Mouse (Mus musculus) hindbrain, embryonic 14.5 days (tissue): ENCODE measurements around the gene Prlr. TPM values are rescaled to one million over a fixed set of nuclear protein-coding genes. Genes with fewer than 3 reads are reported as not detected.

Source experiments
- ATAC-seq: fragments of 200-750 bp; cut with Nextera tagmentation; 2 replicates; pipeline ENCODE4 v1.8.0; 2017; ENCODE audit warnings: moderate number of reproducible peaks, mild to moderate bottlenecking, moderate TSS enrichment, moderate library complexity; ENCODE audit not compliant: low FRiP score
- DNase-seq: peaks from one replicate; pipeline ENCODE4 v3.0.0-alpha.2; 2015; ENCODE audit warnings: low spot score
- H3K27ac ChIP-seq: fragments of 300-500 bp; sonication (generic); 2 replicates; pipeline ENCODE4 v1.5.1; 2014; ENCODE audit warnings: mild to moderate bottlenecking, moderate library complexity
- H3K27me3 ChIP-seq: fragments of 300-500 bp; sonication (generic); 2 replicates; pipeline ENCODE4 v1.6.1; 2014; ENCODE audit warnings: mild to moderate bottlenecking, low read length, mixed read lengths; ENCODE audit not compliant: control insufficient read depth, insufficient read depth
- H3K36me3 ChIP-seq: fragments of 300-500 bp; sonication (generic); replicated peaks from 2 replicates; pipeline ENCODE4 v1.6.1; 2014; ENCODE audit not compliant: control insufficient read depth, insufficient read depth
- H3K4me1 ChIP-seq: fragments of 300-500 bp; sonication (generic); replicated peaks from 2 replicates; pipeline ENCODE4 v1.6.1; 2014; ENCODE audit warnings: antibody characterized with exemption, low read length, mixed read lengths; ENCODE audit not compliant: control insufficient read depth, insufficient read depth
- H3K4me2 ChIP-seq: fragments of 300-500 bp; sonication (generic); replicated peaks from 2 replicates; pipeline ENCODE4 v1.6.1; 2014; ENCODE audit warnings: mild to moderate bottlenecking, moderate library complexity
- H3K4me3 ChIP-seq: fragments of 300-500 bp; sonication (generic); replicated peaks from 2 replicates; pipeline ENCODE4 v1.5.1; 2014; ENCODE audit warnings: mild to moderate bottlenecking, low read length
- H3K9ac ChIP-seq: fragments of 300-500 bp; sonication (generic); 2 replicates; pipeline ENCODE4 v1.6.1; 2014
- H3K9me3 ChIP-seq: fragments of 300-500 bp; sonication (generic); 2 replicates; pipeline ENCODE4 v1.6.1; 2016; ENCODE audit warnings: low read length; ENCODE audit not compliant: control insufficient read depth
- WGBS: fragments of 180-500 bp; shearing (Covaris S2); extraction: QIAGEN DNeasy Blood & Tissue Kit; methylation state at CpG from one replicate; pipeline ENCODE4 v1.1.7; 2014; 5-methylcytosine and 5-hydroxymethylcytosine counted together
- polyA plus RNA-seq: library from polyadenylated mRNA; unstranded; fragments of >200 nt; fragmentation: Nextera tagmentation; extraction: Ambion mirVana; gene quantifications from 2 replicates; pipeline ENCODE4 v1.2.1, GENCODE M21; 2014

Prlr gene
- polyA plus RNA-seq, 1 experiment from 2014 or later: 1.8 TPM

DNA sequence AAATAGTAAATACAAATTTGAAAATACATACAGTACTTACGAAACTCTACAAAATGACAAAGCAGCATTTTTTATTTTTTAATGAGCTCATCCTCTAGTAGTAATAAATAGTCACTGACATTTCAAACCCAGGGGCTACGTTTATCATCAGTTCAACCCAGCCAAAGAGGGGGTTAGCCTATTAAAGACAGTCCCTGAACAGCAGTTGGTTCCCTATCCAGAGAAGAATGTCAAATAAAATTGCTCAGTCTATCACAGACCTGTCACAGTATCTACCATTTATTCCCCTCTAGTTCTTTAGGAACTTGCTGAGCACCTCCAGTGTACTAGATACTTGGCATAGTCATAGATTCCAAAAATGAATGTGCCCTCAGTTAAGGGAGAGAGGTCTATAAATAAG, 210.2 kb downstream of the Prlr start:
- 85% methylated on average over 2 of the region's 2 CpGs for WGBS
- ATAC-seq: no peak

More for the DNA sequence above, 210.2 kb downstream of the Prlr start:
- Histone ChIP-seq H3K4me2 (no peak overlapping the region), H3K36me3 (no peaks in the 10 kb centered on the region), H3K4me1 (no peaks in the 10 kb centered on the region), H3K9me3 (no peaks in the 10 kb centered on the region), H3K27ac (no peak overlapping the region), H3K4me3 (no peak overlapping the region), H3K27me3 (no peaks in the 10 kb centered on the region), H3K9ac (no peak overlapping the region)
- DNase-seq: no peak

Other genes with a start within 250 kb of the Prlr start
- gene Gm21973, start 148.1 kb downstream of the Prlr start, polyA plus RNA-seq: not detected in 2 replicates
- gene Agxt2, start 181.3 kb downstream of the Prlr start, polyA plus RNA-seq: not detected in 2 replicates